Mouse (Mus musculus) kidney, embryonic 16.5 days (tissue): ENCODE measurements around the gene Ccrl2. TPM values are rescaled to one million over a fixed set of nuclear protein-coding genes. Genes with fewer than 3 reads are reported as not detected.
A peak's percentile ranks its signal among the peaks of the same experiment; 100 is the strongest.

Source experiments
- ATAC-seq: fragments of 200-750 bp; cut with Nextera tagmentation; 2 replicates; pipeline ENCODE4 v1.8.0; 2017; ENCODE audit warnings: moderate TSS enrichment; ENCODE audit not compliant: low FRiP score, low TSS enrichment
- H3K27ac ChIP-seq: fragments of 300-500 bp; sonication (generic); 2 replicates; pipeline ENCODE4 v1.5.1; 2014; ENCODE audit warnings: low read length
- H3K27me3 ChIP-seq: fragments of 300-500 bp; sonication (generic); 2 replicates; pipeline ENCODE4 v1.6.1; 2014; ENCODE audit warnings: low read length, control low read depth, mixed read lengths; ENCODE audit not compliant: insufficient read depth
- H3K36me3 ChIP-seq: fragments of 300-500 bp; sonication (generic); 2 replicates; pipeline ENCODE4 v1.6.1; 2014; ENCODE audit warnings: low read length, control low read depth, mixed read lengths; ENCODE audit not compliant: insufficient read depth
- H3K4me1 ChIP-seq: fragments of 300-500 bp; sonication (generic); 2 replicates; pipeline ENCODE4 v1.6.1; 2014; ENCODE audit warnings: low read length, control low read depth, mixed read lengths; ENCODE audit not compliant: insufficient read depth
- H3K4me2 ChIP-seq: fragments of 300-500 bp; sonication (generic); replicated peaks from 2 replicates; pipeline ENCODE4 v1.6.1; 2014; ENCODE audit warnings: low read depth, low read length
- H3K4me3 ChIP-seq: fragments of 300-500 bp; sonication (generic); 2 replicates; pipeline ENCODE4 v1.5.1; 2014; ENCODE audit warnings: mild to moderate bottlenecking, low read length
- H3K9ac ChIP-seq: fragments of 300-500 bp; sonication (generic); replicated peaks from 2 replicates; pipeline ENCODE4 v1.6.1; 2014; ENCODE audit warnings: low read length
- H3K9me3 ChIP-seq: fragments of 300-500 bp; sonication (generic); 2 replicates; pipeline ENCODE4 v1.6.1; 2016; ENCODE audit warnings: low read length, control low read depth
- WGBS: fragments of 180-500 bp; shearing (Covaris S2); extraction: QIAGEN DNeasy Blood & Tissue Kit; methylation state at CpG from one replicate; pipeline ENCODE4 v1.1.7; 2014; 5-methylcytosine and 5-hydroxymethylcytosine counted together
- polyA plus RNA-seq: library from polyadenylated mRNA; unstranded; fragments of >200 nt; fragmentation: Nextera tagmentation; extraction: Ambion mirVana; gene quantifications from 2 replicates; pipeline ENCODE4 v1.2.1, GENCODE M21; 2015

Ccrl2 gene
- polyA plus RNA-seq, 1 experiment from 2014 or later, result 1.2 TPM

GRCm38 (mm10) chr9:111048452-111048851 is 8.9 kb downstream of the Ccrl2 start:
- Histone ChIP-seq H3K4me2 (no peak overlapping the region), H3K27me3 (no peaks in the 10 kb centered on the region), H3K9ac (no peak overlapping the region), H3K4me3 (no peak overlapping the region), H3K9me3 (no peaks in the 10 kb centered on the region), H3K27ac (no peak overlapping the region), H3K36me3 (no peaks in the 10 kb centered on the region), H3K4me1 (no peaks in the 10 kb centered on the region)
- WGBS, result 72% methylated on average over 3 of the region's 3 CpGs
- no peak for ATAC-seq

DNA sequence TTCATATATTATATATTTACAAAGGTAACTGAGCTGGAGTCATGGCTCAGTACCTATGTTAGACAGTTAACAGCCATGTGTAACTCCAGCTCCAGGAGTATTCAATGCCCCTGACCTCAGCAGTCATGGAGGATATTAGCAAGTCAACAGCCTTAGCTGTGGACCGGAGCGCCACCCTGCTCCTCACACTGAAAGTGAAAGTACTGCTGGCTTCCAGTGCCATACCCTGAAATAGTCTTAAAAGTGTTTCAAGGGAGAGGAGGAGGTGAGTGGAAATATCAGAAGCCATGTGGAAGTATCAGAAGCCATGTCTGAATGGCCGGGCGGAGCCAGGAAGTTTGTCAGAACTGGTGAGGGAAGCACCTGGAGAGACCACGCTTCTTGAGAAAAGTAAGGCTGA is 10.1 kb downstream of the Ccrl2 start:
- WGBS, result 94% methylated on average over 5 of the region's 5 CpGs
- no peak for ATAC-seq

GRCm38 (mm10) chr9:111046222-111046621 is 11.1 kb downstream of the Ccrl2 start:
- Histone ChIP-seq H3K27ac (no peak overlapping the region), H3K27me3 (no peaks in the 10 kb centered on the region), H3K9ac (no peak overlapping the region), H3K4me2 (no peak overlapping the region), H3K36me3 (no peaks in the 10 kb centered on the region), H3K4me3 (no peak overlapping the region), H3K9me3 (no peaks in the 10 kb centered on the region), H3K4me1 (no peaks in the 10 kb centered on the region)
- WGBS, result 64% methylated on average over 3 of the region's 3 CpGs
- ATAC-seq, result no peak

More for the DNA sequence above, 10.1 kb downstream of the Ccrl2 start:
- no peaks in the 10 kb centered on the region for H3K9me3 ChIP-seq
- H3K27me3 ChIP-seq, result no peaks in the 10 kb centered on the region
- no peak overlapping the region for H3K4me2 ChIP-seq
- no peaks in the 10 kb centered on the region for H3K36me3 ChIP-seq
- no peak overlapping the region for H3K27ac ChIP-seq
- no peak overlapping the region for H3K9ac ChIP-seq
- H3K4me3 ChIP-seq, result no peak overlapping the region
- no peaks in the 10 kb centered on the region for H3K4me1 ChIP-seq

GRCm38 (mm10) chr9:111042266-111042665 is 15.1 kb downstream of the Ccrl2 start:
- H3K9me3 ChIP-seq, result no peaks in the 10 kb centered on the region
- H3K27me3 ChIP-seq, result no peaks in the 10 kb centered on the region
- H3K9ac ChIP-seq, result no peak overlapping the region
- no peak overlapping the region for H3K27ac ChIP-seq
- WGBS, result 82% methylated on average over 5 of the region's 5 CpGs
- H3K4me1 ChIP-seq, result no peaks in the 10 kb centered on the region
- no peak for ATAC-seq
- H3K4me3 ChIP-seq, result no peak overlapping the region
- no peaks in the 10 kb centered on the region for H3K36me3 ChIP-seq
- H3K4me2 ChIP-seq, result no peak overlapping the region

GRCm38 (mm10) chr9:111039966-111040365 is 17.4 kb downstream of the Ccrl2 start:
- no peak overlapping the region for H3K27ac ChIP-seq

DNA sequence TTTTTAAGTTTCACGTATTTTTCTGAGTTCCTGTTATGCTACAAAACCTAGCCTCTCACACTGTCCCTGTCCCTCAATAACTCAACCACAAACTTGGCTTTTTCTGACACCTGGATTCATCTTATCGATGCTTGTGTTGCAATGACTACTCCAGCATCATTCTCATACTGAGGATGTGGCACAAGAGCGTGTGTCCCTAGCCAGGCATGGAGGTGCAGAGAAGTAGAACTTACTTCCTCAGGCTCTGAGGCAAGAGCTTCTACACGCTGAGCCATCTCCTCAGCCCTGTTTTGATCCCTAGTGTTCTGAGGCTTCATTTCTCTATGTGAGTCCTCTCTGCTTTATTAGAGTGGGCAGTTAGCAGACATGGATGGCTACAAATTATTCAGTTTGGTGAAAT is 23.6 kb downstream of the Ccrl2 start:
- H3K4me3 ChIP-seq, result no peak overlapping the region
- no peak for ATAC-seq
- WGBS, result 85% methylated on average over 4 of the region's 4 CpGs

More at GRCm38 (mm10) chr9:111039966-111040365, 17.4 kb downstream of the Ccrl2 start:
- no peaks in the 10 kb centered on the region; the same call in 1 of the 2 replicates for H3K4me1 ChIP-seq
- H3K36me3 ChIP-seq, result no peaks in the 10 kb centered on the region
- no peak for ATAC-seq
- no peaks in the 10 kb centered on the region for H3K9me3 ChIP-seq
- no peak overlapping the region for H3K4me3 ChIP-seq
- WGBS, result 71% methylated on average over 4 of the region's 4 CpGs
- no peak overlapping the region for H3K9ac ChIP-seq
- H3K4me2 ChIP-seq, result no peak overlapping the region
- H3K27me3 ChIP-seq, result no peaks in the 10 kb centered on the region

DNA sequence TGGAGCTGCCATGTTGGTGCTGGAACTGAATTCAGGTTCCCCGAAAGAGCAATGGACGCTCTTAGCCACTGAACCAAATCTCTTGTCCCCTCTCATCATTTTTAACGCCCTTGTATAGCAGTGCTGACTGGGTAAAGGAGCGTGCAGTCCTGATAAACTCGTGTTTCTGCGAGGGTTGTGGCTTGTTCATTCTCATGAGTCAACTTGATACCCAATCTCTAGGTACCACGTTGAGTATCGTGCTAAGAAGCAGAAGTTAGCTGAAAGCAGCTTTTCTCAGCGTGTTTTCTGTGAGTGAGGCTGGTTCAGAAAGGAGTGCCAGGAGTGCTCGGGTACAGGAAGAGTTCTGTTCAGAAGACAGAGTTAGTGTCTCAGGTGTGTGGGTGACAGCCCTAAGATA is 30.5 kb downstream of the Ccrl2 start:
- Histone ChIP-seq H3K9ac (no peak overlapping the region), H3K4me2 (no peak overlapping the region), H3K4me1 (no peaks in the 10 kb centered on the region), H3K4me3 (no peak overlapping the region), H3K27ac (no peak overlapping the region), H3K27me3 (no peaks in the 10 kb centered on the region), H3K36me3 (no peaks in the 10 kb centered on the region), H3K9me3 (no peaks in the 10 kb centered on the region)
- WGBS, result 88% methylated on average over 10 of the region's 10 CpGs
- ATAC-seq, result no peak

More for the DNA sequence above, 23.6 kb downstream of the Ccrl2 start:
- no peaks in the 10 kb centered on the region; the same call in 1 of the 2 replicates for H3K4me1 ChIP-seq
- no peak overlapping the region for H3K4me2 ChIP-seq
- H3K27ac ChIP-seq, result no peak overlapping the region
- H3K36me3 ChIP-seq, result no peaks in the 10 kb centered on the region
- no peak overlapping the region for H3K9ac ChIP-seq
- no peaks in the 10 kb centered on the region for H3K9me3 ChIP-seq
- H3K27me3 ChIP-seq, result no peaks in the 10 kb centered on the region

DNA sequence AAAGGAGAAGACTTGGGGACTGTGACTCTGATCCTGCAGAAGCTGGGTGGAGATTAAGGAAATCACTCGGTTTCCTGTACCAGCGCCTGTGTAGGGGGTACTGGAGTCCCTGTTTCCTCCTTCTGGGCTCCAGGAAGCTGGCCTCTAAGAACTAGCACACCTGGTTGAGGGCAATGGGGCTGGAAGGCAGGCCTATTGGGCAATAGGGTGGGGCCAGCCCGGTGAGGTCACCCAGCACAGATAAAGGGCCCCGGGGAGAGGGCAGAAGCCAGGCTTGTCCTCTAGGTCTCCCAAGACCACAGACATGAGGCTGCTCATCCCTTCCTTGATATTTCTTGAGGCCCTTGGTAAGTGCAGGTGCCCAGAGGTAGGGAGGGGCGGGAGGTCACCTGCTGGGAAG is 38.3 kb downstream of the Ccrl2 start, which contains the start of gene Ltf:
TSS of gene Ltf (plus strand) at position 250 of the 400 bp plus-strand sequence.
- ATAC-seq, result 0 out of 2 replicates have a peak, but pooled peaks have one; percentile 9
- Histone ChIP-seq H3K9me3 (no peaks in the 10 kb centered on the region), H3K27ac (no peak within 1 kb of the TSS), H3K4me1 (no peaks in the 10 kb centered on the region), H3K9ac (no peak within 1 kb of the TSS), H3K27me3 (no peaks in the 10 kb centered on the region), H3K36me3 (no peaks in the 10 kb centered on the region), H3K4me3 (no peak within 1 kb of the TSS), H3K4me2 (no peak within 1 kb of the TSS)
- 82% methylated on average over 5 of the region's 5 CpGs for WGBS

DNA sequence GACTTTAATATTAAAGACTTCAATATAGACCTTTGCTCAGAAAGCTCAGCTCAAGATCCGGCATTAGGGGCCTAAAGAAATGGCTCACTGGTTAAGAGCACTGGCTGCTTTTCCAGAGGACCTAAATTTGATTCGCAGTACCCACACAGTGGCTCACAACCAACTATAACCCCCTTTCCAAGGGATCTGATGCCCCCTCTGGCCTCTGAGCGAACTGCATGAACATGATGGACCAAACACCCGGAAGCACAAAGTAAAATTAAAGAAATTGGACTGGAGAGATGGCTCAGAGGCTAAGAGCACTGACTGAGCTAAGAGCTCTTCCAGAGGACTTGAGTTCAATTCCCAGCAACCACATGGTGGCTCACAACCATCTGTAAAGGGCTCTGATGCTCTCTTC is 41.7 kb downstream of the Ccrl2 start:
- peaks cover 4% of the 10 kb centered on the region; the same call in 1 of the 2 replicates for H3K4me1 ChIP-seq
- ATAC-seq, result no peak
- H3K9me3 ChIP-seq, result no peaks in the 10 kb centered on the region
- H3K4me3 ChIP-seq, result no peak overlapping the region
- H3K4me2 ChIP-seq, result no peak overlapping the region
- no peak overlapping the region for H3K27ac ChIP-seq
- no peaks in the 10 kb centered on the region for H3K36me3 ChIP-seq
- no peak overlapping the region for H3K9ac ChIP-seq
- 83% methylated on average over 4 of the region's 4 CpGs for WGBS
- no peaks in the 10 kb centered on the region for H3K27me3 ChIP-seq

DNA sequence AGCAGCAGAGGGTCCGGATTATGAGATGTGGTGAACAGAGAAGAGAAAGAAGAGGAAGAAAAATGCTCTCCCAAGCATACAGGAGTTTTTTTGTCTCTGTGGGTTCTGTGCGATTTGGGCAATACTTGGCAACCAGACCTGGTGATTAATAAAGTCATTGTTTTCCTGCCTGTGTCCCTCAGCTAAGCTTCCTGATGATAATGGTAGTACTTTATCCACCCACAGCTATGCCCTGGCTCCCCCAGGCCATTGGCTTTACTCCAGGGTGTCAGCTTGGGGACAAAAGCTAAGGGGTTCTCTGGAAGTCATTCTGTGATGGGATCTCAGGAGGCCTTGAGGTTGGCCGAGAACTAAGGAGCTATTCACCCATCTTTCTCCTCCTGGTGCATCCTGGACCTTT is 45.3 kb downstream of the Ccrl2 start:
- 76% methylated on average over 3 of the region's 3 CpGs for WGBS
- no peak for ATAC-seq

More for the DNA sequence above, 45.3 kb downstream of the Ccrl2 start:
- H3K27ac ChIP-seq, result no peak overlapping the region
- H3K4me2 ChIP-seq, result no peak overlapping the region
- H3K36me3 ChIP-seq, result no peaks in the 10 kb centered on the region
- H3K9ac ChIP-seq, result no peak overlapping the region
- H3K27me3 ChIP-seq, result no peaks in the 10 kb centered on the region
- H3K4me3 ChIP-seq, result no peak overlapping the region
- H3K9me3 ChIP-seq, result no peaks in the 10 kb centered on the region
- H3K4me1 ChIP-seq, result peaks cover 4% of the 10 kb centered on the region; the same call in 1 of the 2 replicates
